Mouse (Mus musculus) hindbrain, embryonic 14.5 days (tissue): Measurements from ENCODE around the gene Sync. TPM values are rescaled to one million over a fixed set of nuclear protein-coding genes. Genes with fewer than 3 reads are reported as not detected.

Experiments used
- ATAC-seq: fragments of 200-750 bp; cut with Nextera tagmentation; 2 replicates; pipeline ENCODE4 v1.8.0; 2017; ENCODE audit warnings: moderate number of reproducible peaks, mild to moderate bottlenecking, moderate TSS enrichment, moderate library complexity; ENCODE audit not compliant: low FRiP score
- DNase-seq: peaks from one replicate; pipeline ENCODE4 v3.0.0-alpha.2; 2015; ENCODE audit warnings: low spot score
- H3K27ac ChIP-seq: fragments of 300-500 bp; sonication (generic); 2 replicates; pipeline ENCODE4 v1.5.1; 2014; ENCODE audit warnings: mild to moderate bottlenecking, moderate library complexity
- H3K27me3 ChIP-seq: fragments of 300-500 bp; sonication (generic); 2 replicates; pipeline ENCODE4 v1.6.1; 2014; ENCODE audit warnings: mild to moderate bottlenecking, low read length, mixed read lengths; ENCODE audit not compliant: control insufficient read depth, insufficient read depth
- H3K36me3 ChIP-seq: fragments of 300-500 bp; sonication (generic); replicated peaks from 2 replicates; pipeline ENCODE4 v1.6.1; 2014; ENCODE audit not compliant: control insufficient read depth, insufficient read depth
- H3K4me1 ChIP-seq: fragments of 300-500 bp; sonication (generic); replicated peaks from 2 replicates; pipeline ENCODE4 v1.6.1; 2014; ENCODE audit warnings: antibody characterized with exemption, low read length, mixed read lengths; ENCODE audit not compliant: control insufficient read depth, insufficient read depth
- H3K4me2 ChIP-seq: fragments of 300-500 bp; sonication (generic); replicated peaks from 2 replicates; pipeline ENCODE4 v1.6.1; 2014; ENCODE audit warnings: mild to moderate bottlenecking, moderate library complexity
- H3K4me3 ChIP-seq: fragments of 300-500 bp; sonication (generic); replicated peaks from 2 replicates; pipeline ENCODE4 v1.5.1; 2014; ENCODE audit warnings: mild to moderate bottlenecking, low read length
- H3K9ac ChIP-seq: fragments of 300-500 bp; sonication (generic); 2 replicates; pipeline ENCODE4 v1.6.1; 2014
- H3K9me3 ChIP-seq: fragments of 300-500 bp; sonication (generic); 2 replicates; pipeline ENCODE4 v1.6.1; 2016; ENCODE audit warnings: low read length; ENCODE audit not compliant: control insufficient read depth
- WGBS: fragments of 180-500 bp; shearing (Covaris S2); extraction: QIAGEN DNeasy Blood & Tissue Kit; methylation state at CpG from one replicate; pipeline ENCODE4 v1.1.7; 2014; 5-methylcytosine and 5-hydroxymethylcytosine counted together
- polyA plus RNA-seq: library from polyadenylated mRNA; unstranded; fragments of >200 nt; fragmentation: Nextera tagmentation; extraction: Ambion mirVana; gene quantifications from 2 replicates; pipeline ENCODE4 v1.2.1, GENCODE M21; 2014

The Sync gene
- polyA plus RNA-seq, 1 experiment from 2014 or later: 1.2 TPM

- Histone ChIP-seq H3K4me3 (no peak overlapping the region), H3K27me3 (no peaks in the 10 kb centered on the region), H3K9me3 (no peaks in the 10 kb centered on the region), H3K27ac (no peak overlapping the region), H3K4me1 (no peaks in the 10 kb centered on the region), H3K9ac (no peak overlapping the region), H3K4me2 (no peak overlapping the region), H3K36me3 (peaks cover 34% of the 10 kb centered on the region)
- 96% methylated on average over 3 of the region's 3 CpGs for WGBS
- ATAC-seq (no peak), DNase-seq (no peak)
These were observed 52.3 kb downstream of the Sync start for GRCm38 (mm10) chr4:129339743-129340142.

GRCm38 (mm10) chr4:129341888-129342287, 54.5 kb downstream of the Sync start:
- Histone ChIP-seq H3K27me3 (no peaks in the 10 kb centered on the region), H3K36me3 (peaks cover 50% of the 10 kb centered on the region), H3K27ac (no peak overlapping the region), H3K4me1 (no peaks in the 10 kb centered on the region), H3K9me3 (no peaks in the 10 kb centered on the region), H3K4me2 (no peak overlapping the region), H3K9ac (no peak overlapping the region), H3K4me3 (no peak overlapping the region)
- WGBS: 90% methylated on average over 1 of the region's 1 CpGs
- ATAC-seq (no peak), DNase-seq (no peak)

GRCm38 (mm10) chr4:129342705-129343104, 55.3 kb downstream of the Sync start:
- Histone ChIP-seq H3K27me3 (no peaks in the 10 kb centered on the region), H3K36me3 (peaks cover 50% of the 10 kb centered on the region), H3K27ac (no peak overlapping the region), H3K9me3 (no peaks in the 10 kb centered on the region), H3K4me1 (no peaks in the 10 kb centered on the region), H3K4me3 (no peak overlapping the region), H3K9ac (no peak overlapping the region), H3K4me2 (no peak overlapping the region)
- DNase-seq (no peak), ATAC-seq (no peak)
- 87% methylated on average over 2 of the region's 2 CpGs for WGBS

GRCm38 (mm10) chr4:129346481-129347154, 59.2 kb downstream of the Sync start:
- Histone ChIP-seq H3K9me3 (no peaks in the 10 kb centered on the region), H3K4me3 (no peak overlapping the region), H3K9ac (no peak overlapping the region), H3K36me3 (peaks cover 44% of the 10 kb centered on the region), H3K27ac (no peak overlapping the region), H3K4me2 (no peak overlapping the region), H3K27me3 (no peaks in the 10 kb centered on the region), H3K4me1 (no peaks in the 10 kb centered on the region)
- WGBS: 88% methylated on average over 15 of the region's 15 CpGs
- ATAC-seq (no peak), DNase-seq (no peak)

GRCm38 (mm10) chr4:129350644-129351043, 63.2 kb downstream of the Sync start:
- Histone ChIP-seq H3K36me3 (peaks cover 46% of the 10 kb centered on the region), H3K9me3 (no peaks in the 10 kb centered on the region), H3K9ac (no peak overlapping the region), H3K4me2 (no peak overlapping the region), H3K27ac (no peak overlapping the region), H3K4me3 (no peak overlapping the region), H3K27me3 (no peaks in the 10 kb centered on the region), H3K4me1 (no peaks in the 10 kb centered on the region)
- DNase-seq: peak; percentile 90
- WGBS: 14% methylated on average over 1 of the region's 1 CpGs
- no peak for ATAC-seq

- no peak overlapping the region for H3K27ac ChIP-seq
- H3K9me3 ChIP-seq: no peaks in the 10 kb centered on the region
- WGBS: 79% methylated on average over 6 of the region's 6 CpGs
- DNase-seq (no peak), ATAC-seq (no peak)
- no peak overlapping the region for H3K4me2 ChIP-seq
- no peak overlapping the region for H3K9ac ChIP-seq
- H3K4me3 ChIP-seq: no peak overlapping the region
- peaks cover 47% of the 10 kb centered on the region for H3K36me3 ChIP-seq
- no peaks in the 10 kb centered on the region for H3K4me1 ChIP-seq
- H3K27me3 ChIP-seq: no peaks in the 10 kb centered on the region
These were observed 63.7 kb downstream of the Sync start for GRCm38 (mm10) chr4:129351111-129351510.

- no peak for DNase-seq
- ATAC-seq: no peak
- no peaks in the 10 kb centered on the region for H3K27me3 ChIP-seq
- no peak overlapping the region for H3K4me3 ChIP-seq
- H3K4me1 ChIP-seq: no peaks in the 10 kb centered on the region
- peaks cover 57% of the 10 kb centered on the region for H3K36me3 ChIP-seq
- 92% methylated on average over 12 of the region's 12 CpGs for WGBS
- H3K27ac ChIP-seq: no peak overlapping the region
- H3K9me3 ChIP-seq: no peaks in the 10 kb centered on the region
- H3K9ac ChIP-seq: no peak overlapping the region
- no peak overlapping the region for H3K4me2 ChIP-seq
These were observed 65.8 kb downstream of the Sync start for GRCm38 (mm10) chr4:129353176-129353575.

- Histone ChIP-seq H3K9me3 (no peaks in the 10 kb centered on the region), H3K4me2 (no peak overlapping the region), H3K9ac (no peak overlapping the region), H3K27ac (no peak overlapping the region), H3K36me3 (peaks cover 66% of the 10 kb centered on the region), H3K4me1 (no peaks in the 10 kb centered on the region), H3K27me3 (no peaks in the 10 kb centered on the region), H3K4me3 (no peak overlapping the region)
- no peak for DNase-seq
- WGBS: 91% methylated on average over 15 of the region's 15 CpGs
- ATAC-seq: no peak
These were observed 66.8 kb downstream of the Sync start for GRCm38 (mm10) chr4:129354236-129354635.

GRCm38 (mm10) chr4:129357613-129358163, 70.3 kb downstream of the Sync start:
- Histone ChIP-seq H3K4me3 (no peak overlapping the region), H3K4me2 (no peak overlapping the region), H3K9ac (no peak overlapping the region), H3K9me3 (no peaks in the 10 kb centered on the region), H3K36me3 (peaks cover 71% of the 10 kb centered on the region), H3K27me3 (no peaks in the 10 kb centered on the region), H3K4me1 (no peaks in the 10 kb centered on the region), H3K27ac (no peak overlapping the region)
- ATAC-seq: no peak
- WGBS: 90% methylated on average over 15 of the region's 15 CpGs
- no peak for DNase-seq
